Mouse (Mus musculus) spleen, postnatal 14 days (tissue): Measurements from ENCODE around the gene St8sia1.

ENCODE experiments used
- DNase-seq, 2 experiments: peaks; one replicate each; pipeline ENCODE4 v3.0.0; 2021 to 2022; ENCODE audit warnings: low spot score in 2 of 2

Gene St8sia1

GRCm38 (mm10) chr6:142865199-142865598 lies 99.1 kb downstream of the St8sia1 start:
- DNase-seq, result no peak

DNA sequence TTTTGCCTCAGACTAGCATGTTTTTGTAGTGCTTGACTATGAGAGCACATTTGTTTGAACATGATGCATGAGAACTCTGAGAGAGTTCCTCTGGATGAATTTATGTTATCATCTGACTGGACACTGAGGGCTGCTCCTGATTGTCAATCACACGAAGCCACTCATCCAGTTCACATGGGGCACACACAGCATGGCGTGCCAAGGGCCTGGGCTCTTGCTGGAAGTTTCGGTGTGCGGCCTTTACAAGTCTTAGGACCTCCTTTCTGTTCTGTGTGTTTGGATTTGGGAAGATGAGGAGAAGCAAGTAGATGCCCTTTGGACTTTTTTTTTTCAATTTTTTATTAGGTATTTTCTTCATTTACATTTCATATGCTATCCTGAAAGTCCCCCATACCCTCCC lies 100.4 kb downstream of the St8sia1 start:
- no peak for DNase-seq

DNA sequence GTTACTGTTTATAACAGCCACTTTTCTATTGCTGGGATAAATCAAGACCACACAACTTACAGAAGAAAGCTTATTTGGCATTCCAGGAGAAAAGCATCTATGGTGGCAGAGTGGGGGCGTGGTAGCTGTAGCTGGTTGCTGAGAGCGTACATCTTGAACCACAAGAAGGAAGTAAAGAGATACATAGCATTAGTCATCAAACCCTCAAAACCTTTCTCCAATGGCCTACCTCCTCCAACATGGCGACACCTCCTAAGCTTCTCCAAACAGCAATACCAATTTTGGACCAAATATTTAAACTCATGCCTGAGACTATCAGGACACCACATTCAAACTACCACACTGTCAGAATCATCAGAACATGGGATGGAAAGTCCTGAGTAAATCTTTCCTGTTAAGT lies 102.0 kb downstream of the St8sia1 start:
- DNase-seq, result no peak

- DNase-seq, result no peak
Measured at GRCm38 (mm10) chr6:142860396-142860795, 103.9 kb downstream of the St8sia1 start.

- DNase-seq, result no peak
Measured at GRCm38 (mm10) chr6:142859946-142860345, 104.3 kb downstream of the St8sia1 start.

DNA sequence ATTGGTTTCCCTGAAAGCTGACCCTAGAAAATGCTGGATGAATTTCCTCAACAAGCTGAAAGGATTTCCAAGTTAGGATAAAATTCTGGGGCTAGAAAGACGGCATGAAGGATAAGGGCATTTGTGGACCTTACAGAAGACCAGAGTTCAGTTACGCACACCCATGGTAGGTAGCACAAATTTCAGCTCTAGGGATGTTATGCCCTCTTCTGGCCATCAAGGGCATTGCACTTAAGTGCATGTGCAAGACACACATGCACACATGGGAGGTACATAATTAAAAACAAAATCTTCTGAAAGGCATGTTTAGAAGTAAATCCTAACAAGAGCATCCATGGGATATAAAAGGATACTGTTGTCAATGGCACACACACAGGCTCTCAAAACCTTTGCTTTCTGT lies 105.3 kb downstream of the St8sia1 start:
- no peak for DNase-seq

DNA sequence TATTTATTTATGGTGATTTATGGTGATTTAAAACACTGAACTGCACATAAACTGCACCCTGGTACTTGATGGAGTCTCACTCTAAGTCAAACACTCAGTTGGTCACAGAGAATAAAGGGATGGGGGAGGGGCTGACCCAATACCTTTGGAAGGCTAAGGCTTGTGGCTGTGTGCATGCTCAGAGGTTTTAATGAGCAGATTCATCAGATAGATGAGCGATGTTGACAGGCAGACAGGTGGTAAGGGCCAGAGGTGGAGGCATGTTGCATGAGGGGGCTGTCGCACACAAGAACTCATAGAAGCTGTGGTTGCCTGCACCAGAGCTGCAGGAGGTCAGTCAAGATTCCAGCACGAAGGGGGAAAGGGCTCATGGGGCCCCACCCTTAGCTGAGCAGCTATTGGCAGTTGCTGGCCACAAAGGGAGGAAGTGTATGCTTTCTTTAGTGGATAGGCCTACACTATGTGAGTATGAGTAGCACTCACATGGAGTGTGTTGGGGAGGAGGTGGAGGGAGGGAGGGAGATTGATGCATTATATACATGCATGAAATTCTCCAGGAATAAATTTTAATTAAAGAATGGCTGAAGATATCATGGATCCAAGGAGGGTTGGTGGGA lies 107.9 kb downstream of the St8sia1 start:
- DNase-seq, result no peak

- no peak for DNase-seq
Measured at GRCm38 (mm10) chr6:142855761-142856160, 108.5 kb downstream of the St8sia1 start.

GRCm38 (mm10) chr6:142852419-142853377 lies 111.6 kb downstream of the St8sia1 start:
- no peak for DNase-seq

- DNase-seq, result no peak
Measured at GRCm38 (mm10) chr6:142850436-142850835, 113.8 kb downstream of the St8sia1 start.

- DNase-seq, result no peak
Measured at GRCm38 (mm10) chr6:142849326-142849725, 114.9 kb downstream of the St8sia1 start.

GRCm38 (mm10) chr6:142847914-142848674 lies 116.2 kb downstream of the St8sia1 start:
- DNase-seq, result no peak

DNA sequence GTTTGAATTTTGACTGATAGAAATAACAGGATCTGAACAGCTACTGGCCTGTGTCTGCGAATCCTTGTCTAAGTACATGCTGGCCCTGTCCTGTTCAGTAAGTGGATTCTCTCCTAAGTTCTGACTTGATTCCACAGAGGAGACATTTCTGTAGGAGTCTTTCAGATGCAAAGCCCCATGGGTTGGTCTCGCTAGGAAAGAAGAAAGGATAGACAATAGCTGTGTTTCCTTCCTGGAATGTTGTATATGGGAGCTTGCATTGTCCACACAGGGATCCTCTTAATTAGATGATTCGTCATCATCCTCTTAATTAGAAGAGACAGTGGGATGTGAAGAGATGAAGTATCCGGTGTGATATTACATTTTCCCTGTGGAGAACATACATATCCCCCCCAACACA lies 117.4 kb downstream of the St8sia1 start:
- no peak for DNase-seq

DNA sequence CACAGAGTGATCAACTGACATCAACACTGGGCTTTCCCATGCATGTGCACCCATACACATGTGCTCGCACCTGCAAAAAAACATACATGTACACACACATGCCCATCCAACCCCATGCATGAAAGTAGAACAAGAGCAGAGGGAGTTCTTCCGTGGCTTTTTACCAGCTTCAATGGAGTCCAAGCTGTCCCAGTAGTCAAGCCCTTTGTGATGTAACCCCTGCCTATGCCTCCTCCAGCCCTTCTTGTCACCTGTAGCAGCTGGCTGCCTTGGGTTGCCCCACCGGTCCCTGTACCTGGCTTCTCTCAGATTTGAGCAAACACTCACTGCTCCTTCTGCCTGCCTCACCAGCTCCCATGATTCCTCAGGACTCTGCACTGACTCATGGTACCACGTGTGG lies 119.2 kb downstream of the St8sia1 start:
- DNase-seq, result no peak

DNA sequence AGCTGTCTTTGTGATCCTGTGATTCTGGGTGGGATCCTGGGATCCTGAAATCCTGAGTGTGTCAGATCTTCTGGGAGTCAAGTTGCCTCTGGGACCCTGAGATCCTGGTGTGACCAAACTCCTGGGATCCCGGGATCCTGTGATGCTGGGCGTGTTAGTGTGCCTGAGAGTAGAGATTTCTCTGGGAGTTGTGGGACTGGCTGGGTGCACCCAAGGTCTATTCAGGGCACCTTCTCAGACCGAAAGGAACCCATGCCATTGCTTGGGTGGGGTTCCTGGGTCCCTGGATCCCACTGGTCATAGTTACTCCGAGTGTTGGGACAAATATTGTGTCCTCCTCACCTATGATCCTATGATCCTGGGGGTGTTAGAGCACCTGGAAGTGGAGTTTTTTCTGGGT lies 120.2 kb downstream of the St8sia1 start:
- DNase-seq, result no peak

DNA sequence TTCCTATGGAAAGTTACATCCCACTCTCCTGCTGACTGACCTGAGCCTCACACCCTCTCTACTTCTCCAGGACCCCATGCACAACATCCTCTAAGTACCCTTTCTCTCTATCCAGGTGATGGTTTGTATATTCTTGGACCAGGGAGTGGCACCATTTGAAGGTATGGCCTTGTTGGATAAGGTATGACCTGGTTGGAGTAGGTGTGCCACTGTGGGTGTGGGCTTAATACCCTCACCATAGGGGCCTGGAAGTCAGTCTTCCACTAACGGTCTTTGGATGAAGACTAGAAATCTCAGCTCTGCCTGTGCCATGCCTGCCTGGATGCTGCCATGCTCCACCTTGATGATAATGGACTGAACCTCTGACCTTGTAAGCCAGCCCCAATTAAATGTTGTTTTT lies 125.8 kb downstream of the St8sia1 start:
- DNase-seq, result no peak

- DNase-seq, result no peak
Measured at GRCm38 (mm10) chr6:142837326-142837725, 126.9 kb downstream of the St8sia1 start.

GRCm38 (mm10) chr6:142835726-142836125 lies 128.5 kb downstream of the St8sia1 start:
- no peak for DNase-seq

DNA sequence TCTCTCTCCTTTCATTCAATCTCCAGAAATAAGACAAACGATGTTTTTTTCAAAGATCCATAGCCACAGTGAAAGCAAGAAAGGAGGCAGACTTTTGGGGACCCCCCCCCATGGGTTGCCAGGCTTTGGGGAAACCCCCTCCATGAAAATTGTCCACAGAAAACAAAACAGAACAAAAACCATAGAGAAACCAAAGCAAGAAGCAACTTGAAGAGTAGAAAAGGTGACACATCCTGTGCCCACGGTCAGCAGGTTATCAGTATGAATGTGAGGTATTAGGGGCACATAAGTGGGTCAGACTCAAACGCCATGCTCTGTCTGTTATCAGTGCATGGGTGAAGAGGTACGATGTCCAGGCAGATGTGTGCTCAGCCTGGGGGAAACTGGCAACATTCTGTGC lies 129.3 kb downstream of the St8sia1 start:
- DNase-seq, result no peak

DNA sequence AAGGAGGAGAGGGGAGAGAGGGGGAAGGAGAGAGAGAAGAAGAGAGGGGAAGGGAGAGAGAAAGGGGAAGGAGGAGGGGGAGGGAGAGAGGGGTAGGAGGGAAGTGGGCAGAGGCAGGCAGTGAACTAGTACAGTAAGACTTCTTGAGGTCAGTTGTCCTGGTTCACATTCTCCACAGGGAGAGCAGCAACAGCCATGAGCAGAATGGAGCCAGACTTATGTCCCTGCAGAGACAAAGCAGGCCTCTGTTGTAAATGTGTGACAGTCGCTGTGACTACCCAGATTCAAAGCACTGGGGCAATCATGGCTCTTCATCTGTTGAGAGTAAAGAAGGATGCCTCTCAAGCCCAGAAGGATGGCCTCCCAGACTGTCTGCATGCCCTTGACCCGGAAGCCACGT lies 132.5 kb downstream of the St8sia1 start:
- DNase-seq, result no peak

- no peak for DNase-seq
Measured at GRCm38 (mm10) chr6:142831243-142831642, 133.0 kb downstream of the St8sia1 start.

GRCm38 (mm10) chr6:142830221-142830620 lies 134.0 kb downstream of the St8sia1 start:
- no peak for DNase-seq
